Mouse (Mus musculus): ENCODE data around the gene Olr1.
"Not testable (repeated sequence)": the region's sequence is repeated elsewhere in the genome, so short reads cannot be mapped to it uniquely, and the experiment has no call there.

The Olr1 gene

DNA sequence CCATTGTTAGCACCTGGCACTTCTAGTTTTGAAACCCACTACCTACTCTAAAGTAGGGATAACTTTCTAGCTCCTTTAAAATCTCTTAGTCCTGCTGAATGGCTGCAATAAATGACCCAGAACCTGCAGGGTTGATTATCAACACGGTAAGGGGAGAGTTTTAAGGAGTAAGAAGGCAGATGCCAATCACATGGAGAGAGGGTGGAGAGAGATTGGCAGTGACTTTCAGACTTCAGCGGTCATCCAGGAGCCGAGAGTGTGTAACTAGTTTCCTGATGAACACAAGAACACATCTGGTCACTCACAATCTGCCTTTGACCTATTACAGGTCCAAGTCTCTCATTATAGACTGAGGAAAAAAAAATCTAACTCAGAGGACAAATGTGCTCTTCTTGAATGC, 5.4 kb upstream of the Olr1 start, which contains the start of gene Tmem52b:
Tmem52b (plus strand) TSS at position 189 of the 400 bp plus-strand sequence.
- peak in 1 of 2 experiments; percentile 74 for DNase-seq

DNA sequence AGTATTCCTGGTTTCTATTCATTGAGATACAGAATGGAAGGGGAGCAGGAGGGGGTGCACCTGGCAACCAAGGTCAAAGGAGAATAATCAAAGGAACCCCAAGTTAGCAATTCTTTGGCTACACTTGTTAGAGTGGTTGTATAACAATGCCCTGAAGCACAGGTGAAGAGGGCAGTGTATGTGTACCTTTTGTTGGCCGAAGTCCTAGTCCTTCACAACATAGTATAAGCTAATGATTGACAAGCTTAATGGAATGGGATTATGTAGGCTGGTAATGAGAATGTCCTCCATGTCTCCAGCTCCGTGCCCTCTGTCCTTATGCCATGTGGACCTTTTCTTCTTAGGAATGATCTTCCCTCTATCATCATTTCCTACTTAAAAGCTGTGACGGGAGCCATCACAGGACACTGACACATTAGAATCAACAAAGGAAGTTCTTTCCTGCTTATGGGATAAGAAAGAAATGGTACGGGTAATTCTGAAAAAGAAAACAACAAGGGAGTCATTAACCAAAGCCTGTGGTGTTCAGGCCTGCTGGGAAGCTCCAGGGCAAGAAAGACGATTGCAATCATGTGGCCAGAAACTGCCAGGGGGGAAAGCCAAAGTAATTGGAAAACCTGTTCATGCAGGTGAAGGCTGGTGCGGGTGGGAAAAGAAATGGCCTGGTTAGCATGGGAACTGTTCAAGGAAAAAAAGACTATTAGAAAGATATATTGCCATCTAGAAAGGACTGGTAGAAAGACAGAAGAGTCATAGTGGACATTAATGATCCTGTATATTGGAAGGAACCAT, 3.4 kb upstream of the Olr1 start:
- peak; percentile 56 to 73 for DNase-seq

DNA sequence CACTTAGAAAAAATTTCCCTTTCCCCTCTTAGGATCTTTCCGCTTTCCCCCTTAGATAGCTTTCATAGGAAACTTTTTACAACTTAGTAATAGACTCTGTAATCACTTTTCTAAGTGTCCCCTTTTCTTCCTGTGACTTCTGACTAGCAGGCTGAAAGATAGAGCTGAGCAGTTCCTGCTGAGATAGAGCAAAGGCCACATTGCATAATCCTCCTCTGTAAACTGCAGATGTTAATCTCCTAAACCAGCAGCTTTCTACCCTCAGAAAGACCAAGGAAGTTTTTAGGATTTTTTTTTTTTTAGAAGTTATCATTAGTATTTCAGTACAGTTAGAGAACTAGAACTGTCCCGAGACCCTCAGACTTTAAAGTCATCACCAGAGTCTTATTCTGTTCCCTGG, 3.5 kb downstream of the Olr1 start:
- DNase-seq: no peak

DNA sequence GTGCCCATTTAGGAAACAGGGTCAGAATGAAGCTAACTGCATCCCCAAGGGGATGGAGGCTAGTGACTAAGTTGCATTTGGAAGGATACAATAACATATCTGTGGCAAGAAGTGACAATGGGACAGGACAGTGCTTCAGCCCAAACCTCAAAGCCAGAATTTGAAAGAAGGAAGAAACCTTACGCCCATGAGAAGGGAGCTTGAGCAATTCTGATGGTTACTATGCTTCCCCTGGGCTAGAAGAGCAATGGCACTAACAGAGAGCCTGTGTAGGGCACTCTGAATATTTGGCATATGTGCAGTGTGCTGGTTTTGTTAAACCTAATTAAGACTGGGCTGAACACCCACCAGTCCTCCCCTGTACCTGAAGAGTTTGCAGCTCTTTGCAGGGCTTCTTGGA, 7.4 kb downstream of the Olr1 start:
- not testable (repeated sequence) for DNase-seq

DNA sequence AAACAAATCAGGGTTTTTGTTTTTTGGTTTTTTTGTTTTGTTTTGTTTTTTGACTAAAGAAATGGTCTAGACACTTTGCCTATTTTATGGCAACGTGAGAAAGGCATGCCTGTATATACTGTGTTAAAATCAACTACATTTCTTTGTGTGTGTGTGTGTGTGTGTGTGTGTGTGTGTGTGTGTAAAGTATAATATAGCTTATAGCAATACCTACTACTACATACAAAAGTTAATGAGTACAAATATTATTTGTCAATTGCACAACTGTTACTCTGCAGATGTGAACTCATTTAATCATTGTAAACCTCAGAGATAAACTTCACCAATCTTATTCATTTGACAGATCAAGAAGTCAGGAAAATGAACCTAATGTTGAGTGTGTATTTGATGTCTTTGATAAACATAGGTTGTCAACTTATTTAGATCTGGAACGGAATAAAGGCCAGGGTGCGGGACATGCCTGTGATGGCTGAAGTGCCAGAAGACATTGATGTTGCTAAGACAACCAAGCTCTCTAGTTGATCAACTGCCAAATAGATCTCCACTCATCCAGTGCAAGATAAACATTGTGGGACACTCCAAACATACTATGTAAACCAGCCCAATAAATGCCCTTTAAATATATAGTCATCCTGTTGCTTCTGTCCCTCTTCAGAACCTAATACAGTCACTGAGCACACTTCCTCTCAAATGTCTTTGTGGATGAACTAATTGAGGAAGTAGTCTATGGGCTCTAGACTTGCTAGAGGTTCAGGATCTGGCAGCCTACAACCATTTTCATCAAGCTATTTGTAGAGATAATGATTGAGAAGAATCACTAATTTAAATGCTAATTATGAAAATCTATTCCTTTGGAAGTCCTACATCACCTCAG, 9.4 kb downstream of the Olr1 start:
- DNase-seq: no peak

DNA sequence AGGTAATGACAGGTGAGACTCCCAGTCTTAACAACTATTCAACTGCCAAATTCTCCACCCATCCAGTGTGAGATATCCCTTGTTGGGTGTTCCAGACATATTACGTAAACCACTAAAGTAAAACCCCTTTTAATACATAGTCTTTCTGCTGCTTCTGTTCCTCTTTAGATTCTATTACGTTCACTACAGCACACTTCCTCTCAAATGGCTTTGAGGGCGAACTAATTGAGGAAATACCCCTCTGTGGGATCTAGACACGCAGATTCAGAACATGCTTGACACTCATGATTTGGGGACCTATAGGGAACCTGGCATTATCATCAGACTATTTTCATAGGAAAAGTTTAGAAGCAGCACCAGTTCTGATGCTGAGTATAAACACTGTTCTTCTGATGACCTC, 12.0 kb downstream of the Olr1 start:
- no peak for DNase-seq

DNA sequence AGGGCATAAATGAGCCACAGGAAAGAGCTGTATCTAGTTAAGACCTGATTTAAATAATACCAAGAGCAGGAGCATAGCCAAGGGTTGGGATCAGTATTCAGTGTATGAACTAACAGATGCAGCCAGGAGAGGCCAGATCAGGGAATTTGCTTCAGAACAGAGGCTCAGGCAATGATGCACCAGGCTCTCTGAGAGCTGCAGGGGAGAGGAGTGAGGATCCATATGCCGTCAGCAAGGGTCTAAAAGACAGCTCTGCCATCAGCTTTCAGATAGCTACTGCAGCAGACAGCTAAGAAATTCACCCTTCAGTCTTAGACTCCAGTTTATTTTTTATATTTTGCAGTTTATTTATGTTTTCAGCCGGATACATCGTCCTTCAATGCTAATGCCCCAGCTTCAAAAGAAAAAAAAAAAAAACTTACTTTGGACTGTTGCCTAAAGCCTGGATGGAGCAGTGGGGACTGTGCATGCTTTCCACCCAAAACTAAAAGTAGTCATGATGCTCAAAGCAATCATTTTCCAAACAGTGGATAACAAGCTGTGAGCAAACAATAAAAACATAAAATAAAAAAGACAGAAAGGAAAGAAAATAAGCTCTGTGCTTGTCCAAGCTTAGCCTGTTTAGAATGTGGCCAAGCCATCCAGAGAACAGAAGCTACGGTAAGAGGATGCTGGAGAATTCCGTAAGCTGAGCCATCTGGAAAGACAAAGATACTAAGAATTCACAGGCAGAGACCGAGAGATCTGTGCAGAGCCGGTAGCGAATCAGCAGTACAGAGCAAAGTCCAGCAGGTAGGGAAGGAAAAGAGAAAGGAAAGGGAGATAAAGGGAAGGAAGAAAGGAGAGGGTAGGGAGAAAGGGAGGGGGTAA, 26.6 kb downstream of the Olr1 start:
- no peak for DNase-seq

DNA sequence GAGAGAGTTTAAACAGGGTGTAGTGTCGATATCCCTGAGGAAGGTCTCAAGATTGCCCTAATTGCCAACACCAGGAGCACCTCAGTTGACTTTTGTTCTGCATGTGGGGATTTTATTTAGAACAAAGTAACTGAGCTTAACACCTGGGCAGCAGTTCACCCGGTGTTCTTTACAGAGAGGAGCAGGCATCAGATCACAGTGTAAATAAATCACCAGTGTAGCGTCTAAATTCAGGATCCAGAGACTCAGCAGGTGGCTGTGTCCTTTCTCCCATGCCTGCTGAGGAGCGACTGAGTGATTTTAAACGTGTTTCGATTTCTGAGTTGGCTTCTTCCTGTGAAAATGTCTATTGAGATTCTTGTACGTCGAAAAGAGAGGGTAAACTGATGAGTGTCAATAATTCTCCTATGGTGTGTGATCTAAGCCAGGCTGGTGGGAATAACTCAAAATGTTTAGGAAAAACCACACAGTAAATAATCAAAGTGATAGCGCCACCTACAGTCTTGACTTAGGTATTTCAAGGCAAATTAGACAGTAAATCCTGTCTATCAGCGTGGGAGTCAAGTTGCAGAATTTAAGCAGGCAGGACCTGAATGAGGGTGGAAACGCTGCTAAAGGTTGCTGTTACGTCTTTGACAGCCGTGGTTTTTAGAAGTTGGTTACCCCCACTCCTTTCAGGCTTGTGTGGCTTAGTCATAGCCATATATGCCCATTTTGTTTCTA, 30.4 kb downstream of the Olr1 start:
- peak; percentile 12 to 60 for DNase-seq

DNA sequence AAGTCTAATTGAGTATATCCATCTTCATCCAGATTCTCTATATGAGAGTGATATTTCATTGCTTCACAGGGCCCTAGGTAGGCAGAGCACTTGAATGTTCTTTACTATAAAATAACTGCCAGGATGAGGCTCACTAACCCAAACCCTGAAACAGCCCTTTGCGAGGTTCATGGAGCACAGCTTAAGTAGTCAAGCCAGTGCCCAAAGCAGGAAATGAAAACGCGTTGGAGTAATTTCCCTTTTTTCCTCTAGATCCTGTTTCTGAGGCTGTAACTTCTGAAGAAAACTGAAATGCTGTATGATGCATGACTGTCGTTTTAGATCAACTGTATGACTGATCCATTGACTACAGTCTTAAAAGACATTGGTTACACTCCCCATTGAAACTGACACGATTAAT, 34.3 kb downstream of the Olr1 start:
- DNase-seq: no peak

DNA sequence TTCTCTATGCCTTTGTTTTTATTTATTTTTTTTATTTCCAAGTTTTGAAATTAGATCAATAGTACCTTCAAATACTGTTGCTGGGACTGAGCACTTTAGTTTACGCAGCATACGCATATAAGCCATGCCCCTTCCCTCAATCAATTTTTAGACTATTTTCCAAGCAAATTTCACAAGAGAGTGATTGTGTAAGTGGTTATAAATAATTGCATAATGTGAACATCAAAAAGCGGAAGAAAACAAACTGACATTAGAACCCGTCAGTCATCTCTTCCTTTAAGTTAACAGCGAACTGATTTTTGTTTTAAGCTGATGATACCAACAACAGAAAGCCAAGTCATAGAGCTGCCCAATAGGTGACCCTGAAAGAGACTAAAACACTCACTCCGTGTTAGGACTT, 35.6 kb downstream of the Olr1 start:
- no peak for DNase-seq

DNA sequence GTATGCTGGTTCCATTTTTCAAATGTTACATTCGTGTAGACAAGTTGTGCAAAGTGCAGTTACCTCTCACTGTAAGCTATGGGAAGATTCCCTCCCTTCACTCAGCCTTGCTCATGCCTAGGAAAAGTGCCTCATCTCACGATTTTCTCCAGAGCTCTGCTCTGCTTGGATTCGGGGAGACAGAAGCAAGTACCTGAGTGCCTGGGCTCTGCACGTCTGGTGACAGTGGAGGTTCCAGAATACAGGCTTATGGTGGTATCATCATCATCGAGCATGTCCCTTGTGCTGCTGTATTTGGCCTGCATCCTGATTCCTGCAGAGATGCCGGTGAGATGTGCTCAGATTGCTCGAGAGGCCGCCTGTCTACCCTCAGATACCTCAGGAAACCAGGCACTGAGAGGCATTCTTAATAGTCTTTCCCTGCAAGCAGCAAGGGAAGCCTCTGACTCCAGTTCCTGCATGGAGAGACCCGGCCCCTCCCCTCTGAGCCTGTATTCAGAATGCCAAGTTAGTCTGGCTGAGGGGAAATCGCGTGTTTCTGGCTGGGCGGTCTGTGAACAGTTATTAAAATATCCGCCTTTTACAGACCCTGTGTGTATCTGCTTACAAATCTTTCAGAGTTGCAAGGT, 55.4 kb downstream of the Olr1 start, which contains the start of gene Clec1a:
Clec1a (minus strand) TSS at position 590 of the 629 bp plus-strand sequence.
- peak; percentile 72 to 75 for DNase-seq

DNA sequence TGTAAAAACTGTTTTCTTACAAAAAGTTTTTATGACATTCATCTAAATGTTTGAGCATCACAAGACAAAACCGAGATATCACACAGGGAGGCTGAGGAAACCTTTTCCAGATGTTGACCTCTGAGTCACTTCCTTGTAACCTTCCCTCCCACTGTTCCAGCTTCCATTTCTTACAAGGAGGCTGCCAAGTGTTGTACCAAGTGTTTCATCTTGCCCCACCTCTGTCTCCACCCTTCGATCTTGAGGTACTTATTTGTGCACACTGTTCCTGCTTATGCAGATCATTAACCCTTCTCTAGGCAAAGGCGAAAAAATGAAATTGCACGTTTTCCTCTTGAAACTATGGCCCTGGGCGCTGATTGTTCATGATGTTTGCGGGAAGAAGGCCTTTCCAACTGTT, 57.2 kb downstream of the Olr1 start:
- DNase-seq: peak in 1 of 2 experiments; percentile 46

DNA sequence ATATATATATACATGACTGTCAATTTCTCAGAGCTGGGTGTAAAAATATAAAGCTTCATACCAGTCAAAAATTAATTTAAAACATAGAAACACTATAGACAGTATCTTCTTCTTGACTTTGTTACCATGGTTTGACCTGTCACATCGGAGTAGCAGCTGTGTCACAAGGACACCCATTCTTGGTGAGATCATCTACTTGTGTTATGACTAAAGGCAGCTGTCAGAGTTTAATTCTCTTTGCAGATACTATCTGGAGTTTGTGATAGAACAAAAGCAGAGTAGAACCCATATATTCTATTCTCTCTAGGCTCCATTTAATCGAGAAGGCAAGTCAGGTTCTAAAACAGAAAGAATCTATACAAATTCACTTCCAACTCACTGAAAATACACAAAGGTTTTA, 68.9 kb downstream of the Olr1 start:
- DNase-seq: no peak

DNA sequence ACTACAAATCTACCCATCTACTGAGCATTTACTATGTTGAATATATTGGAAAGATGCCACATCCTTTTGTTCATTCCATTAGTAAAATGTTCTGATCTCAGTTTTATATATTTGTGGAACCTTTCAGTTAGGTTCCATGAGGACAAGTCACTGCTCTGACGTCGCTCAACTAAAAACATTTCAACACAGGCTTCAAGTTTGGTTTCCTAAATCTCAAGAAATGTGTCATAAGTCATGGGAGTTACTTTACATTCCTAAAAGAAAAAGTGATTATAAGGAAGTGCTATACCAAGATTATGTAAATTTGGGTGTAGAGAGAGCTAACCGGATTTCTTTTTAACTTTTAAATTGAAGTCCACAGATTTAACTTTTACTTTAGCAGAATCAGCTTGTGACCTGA, 70.9 kb downstream of the Olr1 start:
- no peak for DNase-seq

Measured in kidney, postnatal 36 days (tissue).